Mouse (Mus musculus): Measurements from ENCODE around the gene Tmem161a.
A peak's percentile ranks its signal among the peaks of the same experiment; 100 is the strongest.

Gene Tmem161a

GRCm38 (mm10) chr8:70163316-70163715 lies 8.8 kb upstream of the Tmem161a start:
- DNase-seq, result no peak

GRCm38 (mm10) chr8:70166504-70167110 lies 5.5 kb upstream of the Tmem161a start:
- DNase-seq, result peak; percentile 80 to 82

- no peak for DNase-seq
Measured at GRCm38 (mm10) chr8:70170116-70170515, 2.0 kb upstream of the Tmem161a start.

GRCm38 (mm10) chr8:70170748-70171147 lies 1.4 kb upstream of the Tmem161a start:
- no peak for DNase-seq

- DNase-seq, result no peak
Measured at GRCm38 (mm10) chr8:70171240-70171639, 916 bp upstream of the Tmem161a start.

- no peak for DNase-seq
Measured at GRCm38 (mm10) chr8:70173320-70173719, 1.2 kb downstream of the Tmem161a start.

GRCm38 (mm10) chr8:70174079-70174478 lies 1.9 kb downstream of the Tmem161a start:
- DNase-seq, result no peak

- no peak for DNase-seq
Measured at GRCm38 (mm10) chr8:70178231-70178630, 6.1 kb downstream of the Tmem161a start.

- DNase-seq, result no peak
Measured at GRCm38 (mm10) chr8:70179082-70179481, 6.9 kb downstream of the Tmem161a start.

GRCm38 (mm10) chr8:70181212-70181902 lies 9.2 kb downstream of the Tmem161a start:
- DNase-seq, result no peak

GRCm38 (mm10) chr8:70181903-70182252 lies 9.7 kb downstream of the Tmem161a start:
- DNase-seq, result no peak

GRCm38 (mm10) chr8:70183194-70183593 lies 11.0 kb downstream of the Tmem161a start:
- DNase-seq, result no peak

- no peak for DNase-seq
Measured at GRCm38 (mm10) chr8:70188707-70189106, 16.6 kb downstream of the Tmem161a start.

- DNase-seq, result no peak
Measured at GRCm38 (mm10) chr8:70193238-70193637, 21.1 kb downstream of the Tmem161a start.

- no peak for DNase-seq
Measured at GRCm38 (mm10) chr8:70194191-70194590, 22.0 kb downstream of the Tmem161a start.

- no peak for DNase-seq
Measured at GRCm38 (mm10) chr8:70195762-70196161, 23.6 kb downstream of the Tmem161a start.

- no peak for DNase-seq
Measured at GRCm38 (mm10) chr8:70197603-70198002, 25.4 kb downstream of the Tmem161a start.

GRCm38 (mm10) chr8:70200098-70200681 lies 28.0 kb downstream of the Tmem161a start:
- no peak for DNase-seq

GRCm38 (mm10) chr8:70201417-70201816 lies 29.3 kb downstream of the Tmem161a start:
- DNase-seq, result no peak

GRCm38 (mm10) chr8:70203072-70203471 lies 30.9 kb downstream of the Tmem161a start:
- no peak for DNase-seq

- DNase-seq, result no peak
Measured at GRCm38 (mm10) chr8:70204757-70205156, 32.6 kb downstream of the Tmem161a start.

GRCm38 (mm10) chr8:70208130-70208529 lies 36.0 kb downstream of the Tmem161a start:
- DNase-seq, result no peak

- DNase-seq, result no peak
Measured at GRCm38 (mm10) chr8:70210538-70210937, 38.4 kb downstream of the Tmem161a start.

GRCm38 (mm10) chr8:70211275-70211674 lies 39.1 kb downstream of the Tmem161a start:
- DNase-seq, result no peak

All from thymus, postnatal 36 days (tissue).